Mouse (Mus musculus) ovary, adult 10 weeks (tissue): Measurements from ENCODE around the gene Rnf38. TPM values are rescaled to one million over a fixed set of nuclear protein-coding genes. Genes with fewer than 3 reads are reported as not detected.

Experiments used
- polyA plus RNA-seq: library from polyadenylated mRNA; stranded (reverse); fragments of 350-450 nt; fragmentation: Illumina TruSeq; extraction: RNeasy Lipid Tissue Mini Kit (QIAGEN cat#74804); gene quantifications from one replicate; pipeline ENCODE4 v1.2.3, GENCODE M21; 2014

Rnf38 gene
- 96.0 TPM for polyA plus RNA-seq

GRCm38 (mm10) chr4:44233713-44234003, at the start of gene Rnf38:
Gene Rnf38 (minus strand): TSS chr4:44233789.

GRCm38 (mm10) chr4:44083945-44084344, 149.6 kb downstream of the Rnf38 start, which contains the start of gene Gne:
Gene Gne (minus strand): TSS chr4:44084177.

Other genes starting within 250 kb of the Rnf38 start
- gene Clta, start 229.3 kb downstream of the Rnf38 start, polyA plus RNA-seq, result 95.6 TPM
- 11.4 TPM for gene Gne, start 149.6 kb downstream of the Rnf38 start, polyA plus RNA-seq
- 13.3 TPM for gene Melk, start 67.1 kb upstream of the Rnf38 start, polyA plus RNA-seq